Mouse (Mus musculus) lung, embryonic 16.5 days (tissue): ENCODE results near the gene Nlrx1. TPM values are rescaled to one million over a fixed set of nuclear protein-coding genes. Genes with fewer than 3 reads are reported as not detected.
A peak's percentile ranks its signal among the peaks of the same experiment; 100 is the strongest.

Experiments used
- ATAC-seq: fragments of 200-750 bp; cut with Nextera tagmentation; 2 replicates; pipeline ENCODE4 v1.8.0; 2017; ENCODE audit warnings: low read depth, mild to moderate bottlenecking, moderate library complexity
- H3K27ac ChIP-seq: fragments of 300-500 bp; sonication (generic); 2 replicates; pipeline ENCODE4 v1.5.1; 2014; ENCODE audit warnings: mild to moderate bottlenecking, control low read depth, low read length
- H3K27me3 ChIP-seq: fragments of 300-500 bp; sonication (generic); 2 replicates; pipeline ENCODE4 v1.6.1; 2014; ENCODE audit warnings: low read depth, low read length, mixed read lengths; ENCODE audit not compliant: control insufficient read depth, insufficient read depth
- H3K36me3 ChIP-seq: fragments of 300-500 bp; sonication (generic); 2 replicates; pipeline ENCODE4 v1.6.1; 2014; ENCODE audit warnings: low read length; ENCODE audit not compliant: control insufficient read depth, insufficient read depth
- H3K4me1 ChIP-seq: fragments of 300-500 bp; sonication (generic); replicated peaks from 2 replicates; pipeline ENCODE4 v1.6.1; 2014; ENCODE audit warnings: low read length, mixed read lengths; ENCODE audit not compliant: control insufficient read depth, insufficient read depth
- H3K4me2 ChIP-seq: fragments of 300-500 bp; sonication (generic); 2 replicates; pipeline ENCODE4 v1.6.1; 2014; ENCODE audit warnings: low read depth, low read length, control low read depth
- H3K4me3 ChIP-seq: fragments of 300-500 bp; sonication (generic); 2 replicates; pipeline ENCODE4 v1.5.1; 2014; ENCODE audit warnings: mild to moderate bottlenecking, low read length, control low read depth
- H3K9ac ChIP-seq: fragments of 300-500 bp; sonication (generic); 2 replicates; pipeline ENCODE4 v1.6.1; 2014; ENCODE audit warnings: low read length, control low read depth
- H3K9me3 ChIP-seq: fragments of 300-500 bp; sonication (generic); 2 replicates; pipeline ENCODE4 v1.6.1; 2016; ENCODE audit warnings: low read length; ENCODE audit not compliant: control insufficient read depth
- WGBS: fragments of 180-500 bp; shearing (Covaris S2); extraction: QIAGEN DNeasy Blood & Tissue Kit; methylation state at CpG from one replicate; pipeline ENCODE4 v1.1.7; 2014; 5-methylcytosine and 5-hydroxymethylcytosine counted together
- polyA plus RNA-seq: library from polyadenylated mRNA; unstranded; fragments of >200 nt; fragmentation: Nextera tagmentation; extraction: Ambion mirVana; gene quantifications from 2 replicates; pipeline ENCODE4 v1.2.1, GENCODE M21; 2015

The Nlrx1 gene
- polyA plus RNA-seq, result 9.5 and 10.4 TPM in 2 replicates

DNA sequence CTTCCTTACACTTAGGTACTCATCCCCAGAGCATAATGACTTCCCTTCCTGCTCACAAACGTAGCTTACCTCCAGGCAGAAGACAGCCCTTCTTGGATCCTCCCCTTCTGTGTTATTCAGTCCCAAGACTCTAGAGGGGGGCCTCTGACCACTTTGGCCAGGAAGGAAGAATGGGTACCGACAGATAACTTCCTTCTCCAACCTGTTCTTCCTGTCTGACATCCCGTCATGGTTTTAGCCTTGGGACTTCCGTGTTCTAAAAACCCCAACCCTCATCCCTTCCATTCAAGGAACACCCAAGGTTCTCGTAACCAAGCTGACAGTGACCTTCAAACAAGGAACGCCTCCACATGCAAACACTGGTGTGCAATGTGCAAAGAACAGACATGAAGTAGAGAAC is at the start of gene Nlrx1:
Gene Nlrx1, minus strand, starts transcription at position 168 of the 400 bp plus-strand sequence.
- WGBS, result 55% methylated on average over 6 of the region's 6 CpGs
- peaks cover 11% of the 10 kb centered on the region for H3K4me1 ChIP-seq
- H3K4me2 ChIP-seq, result peak within 1 kb of the TSS; percentile 77
- peaks cover 2% of the 10 kb centered on the region; the same call in 1 of the 2 replicates for H3K36me3 ChIP-seq
- H3K9ac ChIP-seq, result peak within 1 kb of the TSS; percentile 86
- H3K9me3 ChIP-seq, result no peaks in the 10 kb centered on the region
- peak within 1 kb of the TSS; percentile 77 for H3K27ac ChIP-seq
- peak; percentile 31 for ATAC-seq
- H3K27me3 ChIP-seq, result no peaks in the 10 kb centered on the region
- H3K4me3 ChIP-seq, result peak within 1 kb of the TSS; percentile 54

DNA sequence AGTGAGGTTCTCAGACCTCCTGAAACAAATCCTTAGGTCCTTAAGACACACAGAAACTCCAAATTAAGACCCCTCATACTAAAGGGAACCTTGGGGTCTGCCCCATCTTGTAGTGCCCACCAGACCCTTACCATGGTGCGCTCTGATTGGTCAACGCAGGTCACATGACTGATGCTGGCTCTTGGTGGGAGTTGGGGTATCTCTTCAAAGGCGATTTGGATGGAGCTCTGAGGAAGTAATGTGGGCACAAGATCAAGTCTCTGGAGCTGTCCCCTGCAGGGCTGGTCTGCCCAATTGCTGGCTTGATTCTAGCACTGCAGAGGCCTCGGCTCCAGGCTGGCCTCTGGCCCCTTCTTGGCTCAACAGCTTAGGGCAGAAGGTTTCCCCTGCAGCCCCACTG is 49.1 kb upstream of the Nlrx1 start:
- Histone ChIP-seq H3K9ac (no peak overlapping the region), H3K27ac (no peak overlapping the region), H3K4me2 (no peak overlapping the region; the same call in 1 of the 2 replicates), H3K36me3 (peaks cover 11% of the 10 kb centered on the region; the same call in 1 of the 2 replicates), H3K4me1 (peaks cover 20% of the 10 kb centered on the region), H3K9me3 (no peaks in the 10 kb centered on the region), H3K27me3 (no peaks in the 10 kb centered on the region), H3K4me3 (no peak overlapping the region)
- WGBS, result 64% methylated on average over 4 of the region's 4 CpGs
- no peak for ATAC-seq

DNA sequence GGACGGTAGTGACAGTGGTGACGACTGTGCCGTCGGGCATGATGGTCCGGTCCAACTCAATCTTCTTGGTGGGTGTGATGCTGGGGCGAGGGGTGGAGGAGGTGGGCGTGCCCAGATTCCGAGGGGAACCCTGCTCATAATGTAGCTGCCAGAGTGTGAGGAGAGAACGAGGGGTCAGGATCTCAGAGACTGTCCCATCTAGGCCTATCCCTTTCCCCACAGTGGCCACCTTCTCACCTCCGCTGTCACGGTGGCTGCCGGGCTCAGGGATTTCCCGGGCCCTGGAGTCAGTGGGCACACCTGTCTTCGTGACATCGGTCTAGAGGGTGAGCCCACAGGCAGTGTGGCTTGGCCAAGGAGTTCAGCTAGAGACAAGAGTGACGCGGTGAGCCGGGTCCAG is 46.5 kb upstream of the Nlrx1 start:
- H3K9me3 ChIP-seq, result no peaks in the 10 kb centered on the region
- no peak for ATAC-seq
- no peak overlapping the region for H3K27ac ChIP-seq
- peaks cover 17% of the 10 kb centered on the region for H3K4me1 ChIP-seq
- H3K4me2 ChIP-seq, result no peak overlapping the region
- H3K4me3 ChIP-seq, result no peak overlapping the region
- no peak overlapping the region for H3K9ac ChIP-seq
- WGBS, result 95% methylated on average over 18 of the region's 18 CpGs
- H3K27me3 ChIP-seq, result no peaks in the 10 kb centered on the region
- H3K36me3 ChIP-seq, result peaks cover 11% of the 10 kb centered on the region; the same call in 1 of the 2 replicates

DNA sequence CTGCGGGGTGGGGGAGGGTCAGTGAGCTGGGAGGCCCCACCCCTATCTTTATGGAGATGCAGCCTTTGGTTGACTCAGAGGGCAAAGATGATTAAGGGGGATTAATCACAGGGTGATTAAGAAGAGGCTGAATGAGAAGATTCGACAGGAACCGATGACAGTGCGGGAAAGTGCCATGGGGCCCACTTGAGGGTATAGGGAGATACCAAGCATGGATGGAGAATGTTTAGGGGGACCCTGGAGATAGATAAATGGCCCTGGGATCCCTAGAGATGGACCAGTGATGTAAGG is 45.8 kb upstream of the Nlrx1 start:
- WGBS, result 65% methylated on average over 4 of the region's 4 CpGs
- Histone ChIP-seq H3K4me2 (no peak overlapping the region), H3K9ac (no peak overlapping the region), H3K27ac (no peak overlapping the region), H3K27me3 (no peaks in the 10 kb centered on the region), H3K4me3 (no peak overlapping the region), H3K4me1 (peaks cover 17% of the 10 kb centered on the region), H3K36me3 (peaks cover 11% of the 10 kb centered on the region; the same call in 1 of the 2 replicates), H3K9me3 (no peaks in the 10 kb centered on the region)
- no peak for ATAC-seq

DNA sequence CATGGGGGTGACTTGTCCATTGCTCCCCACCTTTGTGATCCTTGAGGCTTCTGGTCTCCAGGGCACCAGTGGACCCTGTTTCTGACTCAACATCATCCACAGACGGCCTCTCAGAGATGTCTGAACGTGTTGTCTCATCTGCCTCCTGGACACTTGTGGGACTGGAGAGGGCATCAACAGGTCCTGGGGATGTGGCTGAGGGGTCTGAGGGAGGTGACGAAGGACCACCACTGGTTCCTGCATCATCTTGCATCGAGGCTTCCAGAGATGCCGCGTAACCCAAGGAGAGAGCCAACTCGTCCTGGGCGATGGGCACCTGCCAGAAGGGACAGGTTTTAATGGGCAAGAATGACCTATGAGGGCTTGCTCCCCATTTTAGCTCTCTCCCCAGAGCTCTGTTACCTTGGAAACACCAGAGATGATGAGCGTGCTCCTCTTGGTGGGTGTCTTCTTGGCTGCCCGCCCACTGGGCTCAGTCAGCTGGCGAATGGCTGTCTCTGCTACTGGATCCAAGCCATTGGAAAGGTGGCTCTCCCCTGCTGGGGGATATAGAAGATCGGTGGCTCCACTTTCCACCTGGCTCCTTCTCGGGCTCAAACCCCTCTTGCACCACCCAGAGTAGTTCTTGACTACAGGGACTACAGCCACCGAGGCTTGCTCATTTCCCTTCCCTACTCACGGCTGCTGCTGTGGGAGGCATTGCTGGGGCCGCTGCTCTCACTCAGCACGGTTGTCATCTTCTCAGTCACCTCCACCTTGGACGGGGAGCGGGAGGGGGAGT is 45.3 kb upstream of the Nlrx1 start:
- Histone ChIP-seq H3K9me3 (no peaks in the 10 kb centered on the region), H3K4me1 (peaks cover 12% of the 10 kb centered on the region), H3K4me2 (no peak overlapping the region), H3K4me3 (no peak overlapping the region), H3K27ac (no peak overlapping the region), H3K36me3 (peaks cover 11% of the 10 kb centered on the region; the same call in 1 of the 2 replicates), H3K27me3 (no peaks in the 10 kb centered on the region), H3K9ac (no peak overlapping the region)
- WGBS, result 70% methylated on average over 19 of the region's 19 CpGs
- no peak for ATAC-seq

DNA sequence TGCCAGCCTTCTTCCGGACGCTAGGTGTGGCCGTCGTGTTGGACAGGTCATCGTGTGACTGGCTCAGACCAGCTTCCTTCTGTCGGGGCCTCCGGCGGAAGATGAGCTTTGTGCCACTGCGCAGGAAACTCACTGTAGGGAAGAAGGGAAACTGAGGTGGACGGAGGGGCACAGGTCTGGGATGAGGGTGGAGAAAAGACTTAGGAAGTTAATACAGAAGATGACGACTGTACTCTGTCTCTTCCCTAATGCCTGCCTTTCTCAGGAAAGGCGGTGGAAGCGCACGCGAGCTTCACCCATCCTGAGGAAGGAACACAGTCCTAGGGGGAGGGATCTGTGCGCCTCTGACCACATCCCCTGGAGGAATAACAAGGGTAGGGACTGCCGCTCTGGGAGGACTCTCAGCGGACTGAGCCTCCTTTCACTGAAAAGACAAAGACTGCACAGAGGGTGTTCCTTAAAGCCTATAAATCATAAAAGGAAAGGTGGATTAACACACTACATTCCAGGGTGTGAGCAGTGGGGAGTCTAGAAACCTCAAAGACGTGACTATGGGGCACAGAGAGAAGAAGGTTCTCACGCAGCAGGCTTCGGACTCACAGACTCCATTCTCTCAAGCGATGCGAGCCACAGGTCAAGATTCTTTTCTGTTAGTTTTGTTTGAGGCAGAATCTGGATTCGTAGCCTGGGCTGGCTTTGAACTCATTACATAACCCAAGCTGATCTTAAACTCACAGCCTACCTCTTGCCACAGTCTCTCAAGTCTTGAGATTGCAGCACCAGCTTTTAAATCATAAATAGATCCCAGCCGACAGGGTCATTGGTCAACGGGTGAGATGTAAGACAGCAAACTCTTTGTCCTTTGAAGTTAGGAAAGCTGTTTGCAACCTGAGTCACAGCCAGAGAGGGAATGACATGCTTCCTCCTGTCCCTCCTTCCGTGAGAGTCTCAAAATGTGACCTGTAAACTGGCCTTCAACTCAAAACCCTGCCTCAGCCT is 43.0 kb upstream of the Nlrx1 start:
- Histone ChIP-seq H3K4me3 (peak overlapping the region; percentile 6; the same call in 1 of the 2 replicates), H3K4me2 (peak overlapping the region; percentile 27), H3K4me1 (no peaks in the 10 kb centered on the region), H3K27me3 (no peaks in the 10 kb centered on the region), H3K27ac (peak overlapping the region; percentile 67), H3K36me3 (peaks cover 10% of the 10 kb centered on the region; the same call in 1 of the 2 replicates), H3K9me3 (no peaks in the 10 kb centered on the region), H3K9ac (peak overlapping the region; percentile 5; the same call in 1 of the 2 replicates)
- 17% methylated on average over 27 of the region's 27 CpGs for WGBS
- ATAC-seq, result peak; percentile 81

DNA sequence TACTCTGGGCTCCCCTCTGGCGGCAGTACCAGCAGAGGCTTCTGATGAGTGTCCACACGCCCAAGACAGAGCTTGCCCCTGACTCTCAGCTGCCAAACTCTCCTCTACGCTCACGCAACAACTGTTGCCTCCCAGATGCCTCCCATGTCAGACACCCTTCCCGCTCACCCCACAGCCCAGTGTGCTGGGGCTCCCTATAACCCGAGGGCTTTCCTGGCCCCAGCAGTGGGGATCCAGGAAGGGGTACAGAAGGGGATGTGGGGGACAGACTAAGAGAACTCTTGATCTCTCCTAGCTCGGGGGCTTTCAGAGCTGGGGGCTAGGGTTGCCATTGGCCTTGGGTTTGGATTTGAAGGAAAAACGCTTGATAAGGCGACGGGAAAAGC is 42.3 kb upstream of the Nlrx1 start:
- H3K9ac ChIP-seq, result no peak overlapping the region; the same call in 1 of the 2 replicates
- 36% methylated on average over 10 of the region's 10 CpGs for WGBS

DNA sequence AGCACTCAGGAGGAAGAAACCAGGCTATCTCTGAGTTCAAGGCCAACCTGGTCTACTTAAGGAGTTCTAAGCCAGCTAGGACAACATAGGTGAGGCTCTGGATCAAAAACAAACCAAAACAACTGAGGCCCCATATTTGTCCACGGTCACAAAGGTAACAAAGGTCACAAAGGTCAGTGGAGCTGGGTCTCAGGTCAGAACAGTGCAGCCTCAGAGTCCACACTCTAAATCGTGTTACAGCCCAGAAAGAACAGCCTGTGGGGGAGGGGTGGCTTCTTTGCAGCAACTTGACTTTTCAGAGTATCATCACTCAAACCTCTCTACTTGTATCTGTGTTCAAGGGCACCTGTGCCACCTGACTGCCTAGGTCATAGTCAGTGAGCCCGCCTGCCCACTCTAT is 41.4 kb upstream of the Nlrx1 start:
- Histone ChIP-seq H3K9me3 (no peaks in the 10 kb centered on the region), H3K4me1 (peaks cover under 1% of the 10 kb centered on the region), H3K27me3 (no peaks in the 10 kb centered on the region), H3K4me2 (no peak overlapping the region), H3K36me3 (peaks cover 7% of the 10 kb centered on the region; the same call in 1 of the 2 replicates), H3K27ac (no peak overlapping the region), H3K4me3 (no peak overlapping the region), H3K9ac (no peak overlapping the region)
- WGBS, result 55% methylated on average over 3 of the region's 3 CpGs
- ATAC-seq, result no peak

More for the DNA sequence above, 42.3 kb upstream of the Nlrx1 start:
- Histone ChIP-seq H3K9me3 (no peaks in the 10 kb centered on the region), H3K4me2 (peak overlapping the region; percentile 27), H3K27me3 (no peaks in the 10 kb centered on the region), H3K36me3 (peaks cover 7% of the 10 kb centered on the region; the same call in 1 of the 2 replicates), H3K4me3 (no peak overlapping the region), H3K27ac (peak overlapping the region; percentile 67), H3K4me1 (no peaks in the 10 kb centered on the region)
- no peak for ATAC-seq

DNA sequence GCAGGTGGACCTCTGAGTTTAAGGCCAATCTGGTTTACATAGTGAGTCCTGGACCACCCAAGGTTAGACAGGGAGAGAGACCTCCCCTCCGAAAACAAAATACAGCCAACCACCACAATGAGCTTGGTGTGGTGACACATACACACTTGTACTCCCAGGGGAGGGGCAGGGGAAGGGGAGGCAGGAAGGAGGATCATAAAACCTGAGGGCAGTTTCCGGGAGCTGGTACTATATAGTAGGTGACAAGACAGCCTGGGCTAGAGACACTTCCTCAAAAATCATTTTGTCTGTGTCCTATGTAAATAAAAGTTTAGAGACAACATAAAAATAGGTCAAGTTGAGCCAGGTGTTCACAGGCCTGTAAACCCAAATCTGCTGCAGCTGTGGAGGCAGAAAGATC is 38.8 kb upstream of the Nlrx1 start:
- peaks cover 10% of the 10 kb centered on the region for H3K4me1 ChIP-seq
- WGBS, result 85% methylated on average over 2 of the region's 2 CpGs
- no peaks in the 10 kb centered on the region for H3K27me3 ChIP-seq
- no peaks in the 10 kb centered on the region for H3K36me3 ChIP-seq
- no peak overlapping the region for H3K9ac ChIP-seq
- H3K27ac ChIP-seq, result no peak overlapping the region
- no peaks in the 10 kb centered on the region for H3K9me3 ChIP-seq
- no peak overlapping the region for H3K4me2 ChIP-seq
- no peak for ATAC-seq
- no peak overlapping the region for H3K4me3 ChIP-seq
